Mouse (Mus musculus): Measurements from ENCODE around the gene Fbxo34. TPM values are rescaled to one million over a fixed set of nuclear protein-coding genes. Genes with fewer than 3 reads are reported as not detected.
"Not testable (repeated sequence)": the region's sequence is repeated elsewhere in the genome, so short reads cannot be mapped to it uniquely, and the experiment has no call there.

The Fbxo34 gene
- polyA plus RNA-seq, 1 experiment: 61.0 TPM

- H3K4me3 ChIP-seq (ENCODE audit: insufficient read depth, low read length): no peak overlapping the region
- no peak overlapping the region for H3K27ac ChIP-seq (ENCODE audit: insufficient read depth, low read length)
- TF ChIP-seq CTCF (IDR thresholded peaks at IDR 0.05; ENCODE audit: extremely low read depth, insufficient read depth, low read length) (no peak), POLR2A (IDR thresholded peaks at IDR 0.05; ENCODE audit: extremely low read depth, insufficient read depth, low read length) (no peak)
- peaks cover 4% of the 10 kb centered on the region; the same call in 1 of the 2 replicates for H3K4me1 ChIP-seq (ENCODE audit: control insufficient read depth, insufficient read depth, low read length)
These were observed 112.9 kb downstream of the Fbxo34 start for GRCm38 (mm10) chr14:47563106-47563505.

GRCm38 (mm10) chr14:47567962-47568652 is 117.9 kb downstream of the Fbxo34 start:
- TF ChIP-seq CTCF (IDR thresholded peaks at IDR 0.05; ENCODE audit: extremely low read depth, insufficient read depth, low read length) (no peak), POLR2A (IDR thresholded peaks at IDR 0.05; ENCODE audit: extremely low read depth, insufficient read depth, low read length) (peak; percentile 69; the same call in 1 of the 2 replicates)
- Histone ChIP-seq H3K4me3 (ENCODE audit: insufficient read depth, low read length) (peak overlapping the region; percentile 88), H3K27ac (ENCODE audit: insufficient read depth, low read length) (peak overlapping the region; percentile 45; the same call in 1 of the 2 replicates), H3K4me1 (ENCODE audit: control insufficient read depth, insufficient read depth, low read length) (peaks cover 4% of the 10 kb centered on the region; the same call in 1 of the 2 replicates)

- not testable (repeated sequence) for H3K4me1 ChIP-seq (ENCODE audit: control insufficient read depth, insufficient read depth, low read length); H3K27ac ChIP-seq (ENCODE audit: insufficient read depth, low read length); H3K4me3 ChIP-seq (ENCODE audit: insufficient read depth, low read length)
These were observed 120.3 kb downstream of the Fbxo34 start, which contains the start of gene Atg14 for GRCm38 (mm10) chr14:47570549-47570948. Gene Atg14, minus strand, starts transcription at chr14:47570649.

DNA sequence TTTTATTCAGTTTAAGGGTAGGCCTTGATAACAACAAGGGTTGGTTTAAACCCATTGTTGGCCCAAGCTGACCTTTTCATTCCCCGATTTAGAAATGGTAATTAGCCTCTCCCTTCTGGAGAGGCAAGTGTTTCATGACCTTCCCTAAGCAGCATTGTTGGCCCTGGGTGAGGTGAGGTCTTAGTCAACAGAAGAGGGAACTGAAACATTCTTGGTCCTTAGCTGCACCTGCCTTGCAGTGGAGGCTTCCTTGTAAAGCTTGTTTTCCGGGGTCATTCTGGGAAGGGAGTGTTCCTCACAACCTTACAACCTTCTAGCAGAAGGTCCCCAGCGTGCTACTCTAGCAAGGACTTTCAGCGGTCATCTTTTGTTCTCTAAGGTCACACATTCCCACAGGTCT is 122.5 kb downstream of the Fbxo34 start:
- Histone ChIP-seq H3K4me3 (ENCODE audit: insufficient read depth, low read length) (no peak overlapping the region), H3K4me1 (ENCODE audit: control insufficient read depth, insufficient read depth, low read length) (no peaks in the 10 kb centered on the region), H3K27ac (ENCODE audit: insufficient read depth, low read length) (no peak overlapping the region)
- TF ChIP-seq CTCF (IDR thresholded peaks at IDR 0.05; ENCODE audit: extremely low read depth, insufficient read depth, low read length) (no peak), POLR2A (IDR thresholded peaks at IDR 0.05; ENCODE audit: extremely low read depth, insufficient read depth, low read length) (no peak)

- TF ChIP-seq POLR2A (IDR thresholded peaks at IDR 0.05; ENCODE audit: extremely low read depth, insufficient read depth, low read length) (no peak), CTCF (IDR thresholded peaks at IDR 0.05; ENCODE audit: extremely low read depth, insufficient read depth, low read length) (no peak)
- Histone ChIP-seq H3K4me1 (ENCODE audit: control insufficient read depth, insufficient read depth, low read length) (no peaks in the 10 kb centered on the region), H3K4me3 (ENCODE audit: insufficient read depth, low read length) (no peak overlapping the region), H3K27ac (ENCODE audit: insufficient read depth, low read length) (no peak overlapping the region)
These were observed 124.5 kb downstream of the Fbxo34 start for GRCm38 (mm10) chr14:47574721-47575120.

DNA sequence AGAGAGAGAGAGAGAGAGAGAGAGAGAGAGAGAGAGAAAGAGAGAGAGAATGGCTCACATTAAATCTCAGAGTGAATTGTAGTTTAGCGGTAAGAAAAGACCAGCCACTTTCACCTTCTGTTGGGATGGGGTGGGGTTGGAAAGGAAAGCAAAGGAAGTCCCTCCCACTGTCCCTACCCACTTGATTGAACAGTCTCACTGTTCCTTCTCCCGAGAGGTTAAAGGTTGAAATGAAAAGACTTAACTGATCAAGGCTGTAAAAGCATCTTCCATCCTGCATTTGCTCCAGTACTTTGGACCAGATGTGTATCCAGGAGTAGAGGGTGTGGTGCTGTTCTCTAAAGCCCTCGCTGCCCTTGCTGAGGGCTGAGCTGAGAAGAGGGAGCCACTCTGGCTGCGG is 126.5 kb downstream of the Fbxo34 start:
- Histone ChIP-seq H3K27ac (ENCODE audit: insufficient read depth, low read length) (no peak overlapping the region), H3K4me3 (ENCODE audit: insufficient read depth, low read length) (no peak overlapping the region), H3K4me1 (ENCODE audit: control insufficient read depth, insufficient read depth, low read length) (no peaks in the 10 kb centered on the region)
- TF ChIP-seq POLR2A (IDR thresholded peaks at IDR 0.05; ENCODE audit: extremely low read depth, insufficient read depth, low read length) (no peak), CTCF (IDR thresholded peaks at IDR 0.05; ENCODE audit: extremely low read depth, insufficient read depth, low read length) (no peak)

DNA sequence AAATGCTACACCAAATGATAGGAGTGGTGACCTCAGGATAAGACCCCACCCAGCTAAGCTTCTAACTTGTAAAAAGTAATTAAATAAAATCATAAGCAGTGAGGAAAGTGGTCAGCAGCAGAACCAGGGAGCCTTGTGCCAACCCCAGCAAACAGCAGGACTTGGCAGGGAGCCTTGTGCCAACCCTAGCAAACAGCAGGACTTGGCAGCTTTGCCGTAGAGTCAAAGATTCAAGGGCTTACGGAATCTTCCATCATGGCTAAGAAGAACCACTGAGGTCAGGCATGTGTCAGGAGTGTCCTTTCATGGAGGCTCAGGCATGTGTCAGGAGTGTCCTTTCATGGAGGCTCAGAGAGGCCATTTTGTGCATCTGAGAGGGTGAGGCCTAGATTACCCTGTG is 127.9 kb downstream of the Fbxo34 start:
- no peaks in the 10 kb centered on the region for H3K4me1 ChIP-seq (ENCODE audit: control insufficient read depth, insufficient read depth, low read length)
- no peak overlapping the region for H3K27ac ChIP-seq (ENCODE audit: insufficient read depth, low read length)
- no peak overlapping the region for H3K4me3 ChIP-seq (ENCODE audit: insufficient read depth, low read length)
- TF ChIP-seq POLR2A (IDR thresholded peaks at IDR 0.05; ENCODE audit: extremely low read depth, insufficient read depth, low read length) (no peak), CTCF (IDR thresholded peaks at IDR 0.05; ENCODE audit: extremely low read depth, insufficient read depth, low read length) (no peak)

DNA sequence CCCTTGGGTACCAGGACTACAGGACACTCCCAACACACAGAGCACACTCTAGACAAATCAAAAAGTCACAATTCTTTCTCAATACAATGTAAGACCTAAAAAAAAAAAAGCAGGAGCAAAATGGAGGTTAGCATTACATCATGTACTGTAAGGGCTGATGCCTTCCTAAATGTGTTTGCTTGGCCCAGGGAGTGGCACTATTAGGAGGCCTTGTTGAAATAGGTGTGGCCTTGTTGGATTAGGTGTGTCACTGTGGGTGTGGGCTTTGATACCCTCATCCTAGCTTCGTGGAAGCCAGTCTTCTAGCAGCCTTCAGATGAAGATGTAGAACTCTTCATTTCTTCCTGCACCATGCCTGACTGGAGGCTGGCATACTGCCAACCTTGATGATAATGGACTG is 131.1 kb downstream of the Fbxo34 start:
- TF ChIP-seq CTCF (IDR thresholded peaks at IDR 0.05; ENCODE audit: extremely low read depth, insufficient read depth, low read length): no peak
- TF ChIP-seq POLR2A (IDR thresholded peaks at IDR 0.05; ENCODE audit: extremely low read depth, insufficient read depth, low read length): no peak
- H3K27ac ChIP-seq (ENCODE audit: insufficient read depth, low read length): no peak overlapping the region
- H3K4me3 ChIP-seq (ENCODE audit: insufficient read depth, low read length): no peak overlapping the region
- no peaks in the 10 kb centered on the region for H3K4me1 ChIP-seq (ENCODE audit: control insufficient read depth, insufficient read depth, low read length)

Other genes with a start within 250 kb of the Fbxo34 start
- 5.3 and 6.2 TPM in 2 replicates for gene Wdhd1, start 173.6 kb upstream of the Fbxo34 start, polyA plus RNA-seq (2012; rRNA removed)
- gene Socs4, start 173.5 kb upstream of the Fbxo34 start, polyA plus RNA-seq (2012; rRNA removed): 4.8 and 5.1 TPM in 2 replicates
- gene Mapk1ip1l, start 152.2 kb upstream of the Fbxo34 start, polyA plus RNA-seq (2012; rRNA removed): 23.6 and 25.4 TPM in 2 replicates
- 1.0 and 1.1 TPM in 2 replicates for gene Lgals3, start 82.7 kb upstream of the Fbxo34 start, polyA plus RNA-seq (2012; rRNA removed)
- gene Dlgap5, start 32.0 kb upstream of the Fbxo34 start, polyA plus RNA-seq (2012; rRNA removed): 0.21 and 0.30 TPM in 2 replicates
- 14.2 and 15.0 TPM in 2 replicates for gene Atg14, start 120.2 kb downstream of the Fbxo34 start, polyA plus RNA-seq (2012; rRNA removed)
- gene Ktn1, start 198.0 kb downstream of the Fbxo34 start, polyA plus RNA-seq (2012; rRNA removed): 55.2 and 58.4 TPM in 2 replicates

Measured in cortical plate, adult 2 months (tissue).